Mouse (Mus musculus) spleen, postnatal 14 days (tissue): ENCODE measurements around the gene Zc2hc1b.

Experiments used
- DNase-seq, 2 experiments: peaks; one replicate each; pipeline ENCODE4 v3.0.0; 2021 to 2022; ENCODE audit warnings: low spot score in 2 of 2

Zc2hc1b gene

GRCm38 (mm10) chr10:13172798-13173221 lies 5.0 kb downstream of the Zc2hc1b start:
- no peak for DNase-seq

DNA sequence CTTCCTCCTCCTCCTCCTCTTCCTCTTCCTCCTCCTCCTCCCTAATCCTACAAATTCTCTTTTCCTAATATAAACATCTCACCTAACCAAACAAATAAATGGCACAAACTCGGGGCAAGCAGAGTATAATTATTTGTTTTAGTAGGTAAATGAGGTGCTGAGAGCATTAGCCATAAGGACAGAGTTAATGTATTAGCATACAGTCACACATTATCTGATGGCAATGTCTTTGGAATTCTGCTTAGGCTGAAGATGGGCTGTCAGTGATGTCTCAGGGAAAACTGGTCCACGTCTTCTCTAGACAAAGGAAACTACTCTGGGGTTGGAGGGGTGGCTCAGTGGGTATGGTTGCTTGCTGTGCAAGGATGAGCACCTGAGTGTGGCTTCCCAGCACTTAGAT lies 6.4 kb downstream of the Zc2hc1b start:
- no peak for DNase-seq

DNA sequence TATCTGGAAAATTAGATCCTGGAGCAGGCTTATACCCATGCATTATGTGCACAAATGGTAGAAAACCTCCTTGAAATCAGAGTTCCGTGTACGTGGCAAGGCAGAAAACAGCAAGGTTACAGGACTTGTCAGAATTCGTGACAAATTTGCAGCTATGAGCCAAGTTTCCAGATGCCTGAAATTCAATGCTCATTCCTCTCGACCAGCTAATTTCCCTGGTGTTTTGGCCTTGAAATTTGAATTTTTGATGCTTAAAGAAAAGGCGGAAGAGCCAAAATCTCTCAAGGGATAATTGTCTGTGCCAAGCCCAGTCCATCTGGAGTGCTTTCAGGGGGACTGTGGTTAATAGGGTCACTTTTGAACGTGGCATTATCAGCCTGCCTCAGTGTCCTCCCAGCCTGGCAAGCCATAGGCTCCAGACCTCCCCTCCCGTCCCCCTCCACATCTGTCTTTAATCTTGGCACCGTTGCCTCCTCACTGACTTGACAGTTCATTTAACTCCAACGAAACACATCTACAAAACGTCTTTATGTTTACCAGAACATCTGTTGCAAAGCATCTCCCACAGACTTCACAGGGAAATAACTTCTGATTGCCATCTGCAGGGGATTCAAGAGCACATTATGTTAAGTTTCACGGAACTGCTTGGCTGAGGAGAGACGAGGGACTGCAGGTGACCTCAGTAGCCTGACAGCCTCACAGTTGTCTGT lies 6.9 kb downstream of the Zc2hc1b start:
- no peak for DNase-seq

DNA sequence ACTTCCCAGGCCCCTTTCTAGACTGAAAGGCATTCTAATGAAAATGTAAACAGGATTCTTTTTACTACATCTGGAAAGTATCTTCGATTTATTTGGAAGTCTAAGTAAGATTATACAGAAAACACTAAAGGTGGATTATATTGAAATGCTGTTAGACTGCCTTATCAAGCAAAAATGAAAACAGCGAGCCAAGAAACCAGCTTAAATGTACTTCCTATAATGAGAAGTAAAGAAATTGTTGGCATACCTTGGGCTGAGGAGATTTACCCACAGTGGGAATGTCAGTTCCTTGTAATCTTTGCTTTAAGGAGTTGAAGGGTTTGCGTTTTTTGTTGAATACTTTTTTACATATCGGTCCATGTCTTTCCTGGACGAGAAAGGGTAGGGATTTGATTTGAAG lies 9.4 kb downstream of the Zc2hc1b start:
- no peak for DNase-seq

- no peak for DNase-seq
These were observed 15.8 kb downstream of the Zc2hc1b start for GRCm38 (mm10) chr10:13162031-13162430.

GRCm38 (mm10) chr10:13160913-13161312 lies 16.9 kb downstream of the Zc2hc1b start:
- no peak for DNase-seq

- no peak for DNase-seq
These were observed 22.4 kb downstream of the Zc2hc1b start for GRCm38 (mm10) chr10:13155377-13155776.

- DNase-seq: no peak
These were observed 24.9 kb downstream of the Zc2hc1b start for GRCm38 (mm10) chr10:13152811-13153364.

- DNase-seq: no peak
These were observed 26.5 kb downstream of the Zc2hc1b start for GRCm38 (mm10) chr10:13151353-13151752.

- no peak for DNase-seq
These were observed 27.4 kb downstream of the Zc2hc1b start for GRCm38 (mm10) chr10:13150435-13150834.

GRCm38 (mm10) chr10:13140434-13140833 lies 37.4 kb downstream of the Zc2hc1b start:
- DNase-seq: no peak

DNA sequence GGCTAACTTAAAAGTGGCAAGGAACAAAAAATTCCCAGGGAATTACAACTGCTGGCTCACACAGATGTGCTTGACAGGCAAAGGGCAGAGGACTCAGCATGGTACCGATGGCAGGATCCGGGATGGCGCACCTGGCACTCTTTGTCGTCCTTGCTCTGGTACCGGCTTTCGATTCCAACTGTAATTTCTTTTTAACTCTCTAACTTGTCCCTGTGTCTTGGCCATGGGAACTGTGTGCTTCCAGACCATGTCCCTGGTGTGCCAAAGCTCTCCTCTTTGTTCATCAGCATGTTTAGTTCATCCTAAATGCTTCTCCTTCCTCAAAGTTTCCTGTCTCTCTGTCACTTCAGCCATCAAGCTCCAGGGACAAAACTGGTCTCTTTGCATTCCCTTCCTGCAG lies 39.9 kb downstream of the Zc2hc1b start:
- DNase-seq: no peak

GRCm38 (mm10) chr10:13135751-13136150 lies 42.1 kb downstream of the Zc2hc1b start:
- DNase-seq: no peak

DNA sequence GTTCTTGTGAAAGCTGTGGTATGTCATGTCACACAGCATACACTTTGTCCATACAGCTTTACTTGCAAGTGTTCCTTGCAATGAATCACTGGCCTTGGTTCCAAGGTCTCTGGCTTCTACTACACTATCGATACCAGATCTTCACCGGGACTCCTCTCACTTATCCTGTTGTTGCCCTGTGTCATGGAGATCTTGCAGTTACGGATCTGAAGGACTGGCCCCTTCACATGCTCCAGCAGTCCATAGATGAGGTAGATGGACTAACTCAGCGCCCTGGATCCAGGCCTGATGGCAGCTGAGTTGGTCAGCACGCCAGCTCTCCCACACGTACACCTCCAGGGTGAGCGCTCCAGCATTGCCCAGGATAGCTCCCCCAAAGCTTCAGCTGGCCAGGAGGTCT lies 42.5 kb downstream of the Zc2hc1b start:
- no peak for DNase-seq

- DNase-seq: no peak
These were observed 44.0 kb downstream of the Zc2hc1b start for GRCm38 (mm10) chr10:13133850-13134249.

- DNase-seq: no peak
These were observed 49.9 kb downstream of the Zc2hc1b start for GRCm38 (mm10) chr10:13127946-13128345.

- no peak for DNase-seq
These were observed 50.5 kb downstream of the Zc2hc1b start for GRCm38 (mm10) chr10:13127335-13127734.

GRCm38 (mm10) chr10:13125811-13126210 lies 52.0 kb downstream of the Zc2hc1b start:
- no peak for DNase-seq

DNA sequence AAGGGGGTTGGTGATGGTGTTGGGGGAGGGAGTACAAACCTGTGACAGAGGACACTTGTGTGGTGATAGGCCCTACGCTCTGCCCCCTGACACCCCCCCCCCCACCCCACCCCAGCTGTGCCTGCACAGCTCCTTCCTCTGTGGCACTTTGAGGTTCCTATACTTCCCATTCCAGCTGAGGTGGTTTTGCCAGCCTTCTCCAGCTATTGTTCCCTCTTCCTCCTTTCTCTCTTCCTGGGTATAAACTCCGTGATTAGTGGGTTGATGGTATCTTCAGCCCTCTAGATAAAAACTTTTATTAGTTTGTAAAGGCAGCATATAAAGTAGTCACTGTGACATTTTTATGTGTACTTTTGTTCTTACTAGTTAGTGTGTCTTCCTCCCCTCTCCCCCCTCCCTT lies 58.5 kb downstream of the Zc2hc1b start:
- no peak for DNase-seq

DNA sequence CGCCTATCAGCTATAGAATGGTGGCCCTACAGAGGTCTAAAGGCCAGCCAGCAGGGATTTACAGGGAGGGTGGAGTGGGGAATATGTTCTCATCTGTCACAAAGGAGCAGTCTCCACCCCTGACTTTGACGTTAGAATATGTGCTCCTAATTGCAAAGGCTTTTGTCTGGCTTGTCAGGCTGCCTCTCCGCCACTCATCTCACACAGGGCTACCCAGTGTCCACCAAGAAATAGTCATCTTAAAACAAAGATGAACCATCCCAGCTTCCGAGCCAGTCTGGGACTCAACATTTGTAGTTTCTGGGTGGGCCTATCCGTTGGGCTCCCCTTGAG lies 59.1 kb downstream of the Zc2hc1b start:
- no peak for DNase-seq

DNA sequence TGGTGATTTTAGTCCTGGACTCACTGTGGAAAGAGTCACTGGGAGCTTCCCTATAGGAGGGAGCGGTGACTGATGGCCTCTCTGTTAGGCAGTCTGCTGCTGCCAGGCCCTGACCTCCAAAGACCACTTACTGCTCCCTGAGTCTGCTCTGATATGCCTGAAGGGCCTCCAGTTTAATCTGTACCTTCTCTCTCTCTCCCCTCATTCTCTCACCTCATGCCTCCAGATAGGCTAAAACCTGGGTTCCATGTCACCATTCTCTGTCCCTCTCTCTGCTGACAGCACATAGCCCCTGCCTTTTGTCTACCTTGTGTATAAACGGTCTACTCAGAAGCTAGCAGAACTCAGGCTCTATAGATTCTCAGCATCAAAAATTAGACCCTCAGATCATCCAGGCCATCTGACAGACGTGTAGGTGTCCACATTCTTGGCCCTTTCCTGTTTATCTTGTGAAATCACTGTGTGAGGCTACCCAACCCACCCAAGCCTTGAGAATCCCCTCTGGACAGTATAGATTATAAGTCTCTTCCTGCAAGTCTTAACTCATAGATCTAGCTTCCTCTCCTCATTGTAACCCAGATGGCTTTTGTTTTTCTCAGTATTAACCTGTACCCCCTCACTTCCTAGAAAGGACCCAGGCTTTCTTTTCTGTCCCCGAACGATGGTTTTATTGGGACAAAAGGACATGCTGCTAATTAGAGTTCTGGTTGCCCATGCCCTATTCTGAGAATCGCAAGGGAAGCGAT lies 59.6 kb downstream of the Zc2hc1b start:
- no peak for DNase-seq

DNA sequence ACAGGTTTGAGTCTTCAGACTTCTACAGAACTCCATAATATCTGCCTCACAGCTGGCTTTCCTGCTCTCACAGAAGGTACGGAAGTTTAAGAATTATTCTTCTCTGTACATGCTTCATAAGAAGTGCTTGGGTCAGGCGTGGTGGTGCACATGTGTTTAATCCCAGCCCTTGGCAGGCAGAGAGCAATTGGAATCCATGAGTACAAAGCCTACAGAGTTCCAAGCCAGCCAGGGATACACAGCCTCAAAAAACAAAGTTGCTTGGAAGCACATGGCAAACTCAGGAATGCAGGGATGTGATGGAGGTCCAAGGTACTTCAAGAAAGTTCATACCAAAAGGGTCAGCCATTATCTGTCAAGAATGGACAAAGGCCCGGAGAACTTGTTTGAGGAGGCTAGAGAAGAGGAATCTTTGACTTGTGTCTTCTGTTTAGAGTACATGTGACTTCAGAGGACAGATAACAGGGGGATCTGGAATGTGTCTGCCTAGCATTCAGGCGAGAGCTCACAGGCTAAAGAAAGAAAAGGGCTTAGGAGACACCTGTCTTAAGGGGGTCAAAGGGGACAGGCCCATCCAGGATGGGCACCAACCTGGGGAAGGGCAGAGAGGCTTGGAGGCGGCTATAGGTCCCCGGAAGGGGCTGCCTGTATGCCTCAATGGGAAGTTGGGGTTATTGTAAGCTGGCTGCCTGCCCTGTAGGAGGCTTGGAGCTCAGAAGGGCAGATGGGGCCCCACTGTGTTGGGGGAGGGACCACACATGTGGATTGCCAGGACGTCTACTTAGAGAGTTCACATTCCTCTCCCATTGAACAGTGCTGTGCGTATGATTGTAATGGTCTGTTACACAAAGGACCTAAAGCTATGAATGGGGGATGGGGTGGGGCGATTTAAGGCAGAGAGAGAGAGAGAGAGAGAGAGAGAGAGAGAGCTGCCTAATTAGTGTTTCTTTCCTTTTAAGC lies 60.8 kb downstream of the Zc2hc1b start:
- DNase-seq: no peak
